Mouse (Mus musculus): ENCODE data around the gene C1ql4. TPM values are rescaled to one million over a fixed set of nuclear protein-coding genes. Genes with fewer than 3 reads are reported as not detected.
"Not testable (repeated sequence)": the region's sequence is repeated elsewhere in the genome, so short reads cannot be mapped to it uniquely, and the experiment has no call there.

The C1ql4 gene
- polyA plus RNA-seq, 1 experiment from 2014 or later: 0.15 TPM

DNA sequence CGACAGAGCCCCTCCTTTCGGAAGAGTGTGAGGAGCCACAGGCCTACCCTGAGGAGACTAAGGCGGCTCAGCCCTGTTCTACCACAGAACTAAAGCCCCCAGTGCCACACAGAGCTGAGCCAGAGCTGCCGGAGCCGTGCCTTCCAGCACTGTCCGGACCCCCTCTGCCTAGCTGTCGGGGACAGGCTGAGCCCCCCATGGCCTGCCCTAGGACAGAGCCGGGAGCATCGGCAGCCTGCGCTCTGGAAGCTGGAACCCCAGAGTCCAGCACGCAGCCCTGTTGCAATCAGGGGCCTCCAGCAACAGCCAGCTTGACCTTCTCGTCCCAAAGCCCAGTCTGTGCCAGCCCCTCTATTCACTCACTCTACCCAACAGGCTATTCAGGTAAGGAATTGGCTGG is 5.3 kb downstream of the C1ql4 start:
- no peak overlapping the region for H3K4me3 ChIP-seq
- peaks cover 54% of the 10 kb centered on the region for H3K27me3 ChIP-seq (ENCODE audit: low read depth, poor library complexity, severe bottlenecking)
- no peak for DNase-seq (ENCODE audit: low spot score)
- 93% methylated on average over 12 of the region's 12 CpGs for WGBS
- no peak overlapping the region for H3K27ac ChIP-seq
- peaks cover 26% of the 10 kb centered on the region for H3K4me1 ChIP-seq
- no peaks in the 10 kb centered on the region for H3K9me3 ChIP-seq (replicated peaks)
- peaks cover 67% of the 10 kb centered on the region for H3K36me3 ChIP-seq

GRCm38 (mm10) chr15:99079804-99080203 is 7.8 kb downstream of the C1ql4 start:
- DNase-seq (ENCODE audit: low spot score): no peak
- Histone ChIP-seq H3K27ac (no peak overlapping the region), H3K9me3 (replicated peaks) (no peaks in the 10 kb centered on the region), H3K27me3 (ENCODE audit: low read depth, poor library complexity, severe bottlenecking) (peaks cover 29% of the 10 kb centered on the region), H3K4me1 (peaks cover 37% of the 10 kb centered on the region), H3K4me3 (no peak overlapping the region), H3K36me3 (peaks cover 76% of the 10 kb centered on the region)
- 92% methylated on average over 3 of the region's 3 CpGs for WGBS

DNA sequence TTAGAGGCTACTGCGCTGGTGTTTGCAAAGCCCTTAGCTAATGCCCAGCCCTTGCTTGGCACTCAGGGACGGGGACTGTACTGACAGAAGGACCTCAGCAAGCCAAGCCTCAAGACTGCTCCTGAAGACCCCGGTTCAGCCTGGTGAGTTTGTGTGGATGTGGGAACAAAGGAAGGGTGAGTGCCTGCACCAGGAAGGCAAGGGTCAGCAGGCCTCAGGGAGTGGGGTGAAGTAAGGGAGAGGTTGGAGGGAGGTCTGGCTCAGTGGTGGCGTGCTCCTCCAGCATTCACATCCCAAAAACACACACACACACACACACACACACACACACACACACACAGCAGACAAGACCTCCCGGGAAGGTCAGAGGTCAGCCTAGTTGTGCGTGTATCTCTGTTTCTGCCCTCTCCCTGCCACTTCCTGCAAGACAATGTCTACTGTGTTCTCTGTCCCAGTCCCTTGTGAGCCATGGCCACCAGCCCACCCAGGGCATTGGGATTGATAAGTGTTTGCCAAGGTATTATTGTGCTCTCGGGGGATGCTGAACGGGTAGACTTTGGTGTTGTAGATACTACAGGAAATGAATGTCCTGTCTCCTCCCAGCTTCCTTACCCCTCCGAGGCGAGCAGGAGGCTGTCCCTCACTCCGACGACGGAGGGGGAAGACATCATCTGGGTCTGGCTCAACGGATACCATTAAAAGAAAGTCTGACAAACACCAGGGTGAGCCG is 9.3 kb downstream of the C1ql4 start:
- no peak overlapping the region for H3K27ac ChIP-seq
- H3K4me1 ChIP-seq: peaks cover 32% of the 10 kb centered on the region
- peak; percentile 26 for DNase-seq (ENCODE audit: low spot score)
- peaks cover 14% of the 10 kb centered on the region for H3K27me3 ChIP-seq (ENCODE audit: low read depth, poor library complexity, severe bottlenecking)
- no peak overlapping the region for H3K4me3 ChIP-seq
- peaks cover 70% of the 10 kb centered on the region for H3K36me3 ChIP-seq
- H3K9me3 ChIP-seq (replicated peaks): no peaks in the 10 kb centered on the region
- 84% methylated on average over 15 of the region's 15 CpGs for WGBS

DNA sequence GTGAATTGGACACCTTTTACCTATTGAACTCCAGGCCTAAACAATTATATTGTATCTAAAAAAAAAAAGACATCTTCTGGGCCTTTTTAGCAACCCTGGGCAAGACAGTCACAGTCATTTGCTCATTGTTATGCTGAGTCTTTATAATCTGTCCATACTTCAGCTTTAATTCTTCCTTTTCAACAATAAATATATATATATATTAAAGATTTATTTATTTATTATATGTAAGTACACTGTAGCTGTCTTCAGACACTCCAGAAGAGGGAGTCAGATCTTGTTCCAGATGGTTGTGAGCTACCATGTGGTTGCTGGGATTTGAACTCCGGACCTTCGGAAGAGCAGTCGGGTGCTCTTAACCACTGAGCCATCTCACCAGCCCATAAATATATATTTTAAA is 11.6 kb downstream of the C1ql4 start:
- H3K27ac ChIP-seq; H3K27me3 ChIP-seq (ENCODE audit: low read depth, poor library complexity, severe bottlenecking); H3K9me3 ChIP-seq (replicated peaks); DNase-seq (ENCODE audit: low spot score): not testable (repeated sequence)
- peaks cover 29% of the 10 kb centered on the region for H3K4me1 ChIP-seq
- 95% methylated on average over 3 of the region's 3 CpGs for WGBS
- H3K4me3 ChIP-seq: peak overlapping the region; percentile 73
- H3K36me3 ChIP-seq: peaks cover 46% of the 10 kb centered on the region

DNA sequence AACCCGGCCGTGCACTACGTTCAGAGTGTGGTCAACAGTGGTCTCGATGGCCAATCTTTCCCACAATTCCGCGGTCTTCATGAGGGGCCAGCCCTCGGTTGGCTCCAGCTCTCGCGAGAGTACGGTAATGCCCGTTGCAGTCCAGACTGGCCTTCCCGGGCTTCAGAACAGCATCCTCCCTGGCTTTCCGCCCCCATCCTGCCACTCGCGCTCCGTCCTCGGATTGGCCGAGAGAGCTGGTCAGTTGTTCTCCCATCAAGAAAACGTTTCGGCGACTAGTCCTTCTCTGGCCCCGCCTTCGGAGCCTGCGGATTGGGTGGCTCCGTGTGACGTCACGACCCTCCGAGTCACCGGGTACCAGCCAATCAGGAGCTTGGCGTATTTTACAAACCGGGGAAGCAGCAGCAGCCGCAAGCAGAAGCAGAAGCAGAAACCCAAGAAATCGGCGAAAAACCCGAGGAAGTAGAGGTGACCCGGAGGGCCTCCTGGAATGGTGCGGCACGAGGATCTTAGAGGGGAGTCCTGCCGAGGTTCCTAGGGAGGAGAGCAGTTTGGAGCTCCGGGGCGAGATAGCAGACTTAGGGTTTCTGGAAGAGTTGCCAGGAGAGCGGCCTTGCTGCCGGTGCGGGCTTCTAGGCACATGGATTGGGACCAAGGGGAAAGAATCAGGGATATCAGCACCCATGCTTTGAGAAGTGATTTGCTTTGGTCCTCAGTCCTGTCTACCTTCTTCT is 12.8 kb downstream of the C1ql4 start:
- Histone ChIP-seq H3K27me3 (ENCODE audit: low read depth, poor library complexity, severe bottlenecking) (no peaks in the 10 kb centered on the region), H3K4me3 (peak overlapping the region; percentile 73), H3K4me1 (peaks cover 29% of the 10 kb centered on the region), H3K36me3 (peaks cover 34% of the 10 kb centered on the region), H3K9me3 (replicated peaks) (no peaks in the 10 kb centered on the region), H3K27ac (peak overlapping the region; percentile 95)
- WGBS: under 1% methylated on average over 44 of the region's 44 CpGs
- DNase-seq (ENCODE audit: low spot score): peak; percentile 98

GRCm38 (mm10) chr15:99074019-99074599 is 13.5 kb downstream of the C1ql4 start, which contains the start of gene Troap:
Gene Troap (plus strand): TSS chr15:99074575.
- peak within 1 kb of the TSS; percentile 95 for H3K27ac ChIP-seq
- H3K36me3 ChIP-seq: peaks cover 27% of the 10 kb centered on the region
- 0 out of 2 replicates have a peak, but pooled peaks cover 4% of the 10 kb centered on the region for H3K27me3 ChIP-seq (ENCODE audit: low read depth, poor library complexity, severe bottlenecking)
- peak within 1 kb of the TSS; percentile 73 for H3K4me3 ChIP-seq
- H3K4me1 ChIP-seq: peaks cover 29% of the 10 kb centered on the region
- 21% methylated on average over 9 of the region's 9 CpGs for WGBS
- H3K9me3 ChIP-seq (replicated peaks): no peaks in the 10 kb centered on the region
- no peak for DNase-seq (ENCODE audit: low spot score)

- no peak overlapping the region for H3K4me3 ChIP-seq
- H3K36me3 ChIP-seq: peaks cover 6% of the 10 kb centered on the region
- H3K9me3 ChIP-seq (replicated peaks): no peaks in the 10 kb centered on the region
- peaks cover 14% of the 10 kb centered on the region for H3K4me1 ChIP-seq
- H3K27me3 ChIP-seq (ENCODE audit: low read depth, poor library complexity, severe bottlenecking): peaks cover 6% of the 10 kb centered on the region; the same call in 1 of the 2 replicates
- WGBS: 85% methylated on average over 1 of the region's 1 CpGs
- no peak for DNase-seq (ENCODE audit: low spot score)
- H3K27ac ChIP-seq: no peak overlapping the region
These were observed 15.6 kb downstream of the C1ql4 start for GRCm38 (mm10) chr15:99071988-99072387.

DNA sequence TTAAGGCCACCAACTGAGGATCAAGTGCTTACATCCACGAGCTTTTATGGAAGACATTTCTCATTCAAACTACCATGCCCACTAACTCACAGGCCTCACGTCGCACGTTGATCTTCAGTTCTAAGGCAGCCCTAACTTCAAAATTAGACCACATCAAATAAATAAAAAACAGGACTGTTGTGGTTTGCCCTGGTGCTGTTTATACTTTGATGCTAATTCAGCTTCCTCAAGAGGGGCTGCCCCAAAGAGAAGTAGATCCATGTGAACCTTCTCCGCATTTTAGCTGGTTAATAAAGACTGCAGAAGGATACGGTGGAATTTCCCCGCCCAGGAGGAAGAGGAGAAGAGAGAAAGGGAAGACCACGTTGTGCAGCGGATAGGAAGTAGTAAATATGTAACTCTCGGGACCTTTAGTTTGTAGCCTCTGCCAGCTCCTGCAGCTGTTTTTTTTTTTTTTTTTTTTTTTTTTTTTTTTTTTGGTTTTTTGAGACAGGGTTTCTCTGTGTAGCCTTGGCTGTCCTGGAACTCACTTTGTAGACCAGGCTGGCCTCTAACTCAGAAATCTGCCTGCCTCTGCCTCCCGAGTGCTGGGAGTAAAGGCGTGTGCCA is 22.0 kb downstream of the C1ql4 start:
- H3K9me3 ChIP-seq (replicated peaks): no peaks in the 10 kb centered on the region
- peaks cover 38% of the 10 kb centered on the region for H3K27me3 ChIP-seq (ENCODE audit: low read depth, poor library complexity, severe bottlenecking)
- no peak overlapping the region for H3K27ac ChIP-seq
- H3K4me1 ChIP-seq: no peaks in the 10 kb centered on the region
- 85% methylated on average over 12 of the region's 12 CpGs for WGBS
- no peaks in the 10 kb centered on the region for H3K36me3 ChIP-seq
- no peak overlapping the region for H3K4me3 ChIP-seq
- DNase-seq (ENCODE audit: low spot score): no peak

DNA sequence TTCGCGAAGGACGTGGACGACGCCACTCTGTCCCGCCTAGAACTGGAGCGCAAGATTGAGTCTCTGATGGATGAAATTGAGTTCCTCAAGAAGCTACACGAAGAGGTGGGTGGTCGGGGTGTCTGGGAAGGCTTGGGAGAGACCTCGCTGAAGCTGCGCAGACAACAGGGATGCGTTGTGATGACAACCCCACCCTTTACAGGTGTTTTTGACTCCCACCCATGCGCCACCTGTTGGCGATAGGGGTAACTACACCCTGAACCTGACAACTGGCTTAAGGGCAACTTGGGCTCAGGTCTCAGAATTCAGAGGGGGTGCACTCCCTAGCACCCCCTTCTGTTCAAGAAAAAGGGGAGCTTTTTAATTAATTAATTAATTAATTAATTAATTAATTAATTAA is 31.3 kb downstream of the C1ql4 start:
- no peaks in the 10 kb centered on the region for H3K36me3 ChIP-seq
- no peak overlapping the region for H3K27ac ChIP-seq
- DNase-seq (ENCODE audit: low spot score): peak; percentile 66
- H3K9me3 ChIP-seq (replicated peaks): no peaks in the 10 kb centered on the region
- peak overlapping the region; percentile 49; the same call in 1 of the 2 replicates for H3K4me3 ChIP-seq
- peaks cover 96% of the 10 kb centered on the region for H3K27me3 ChIP-seq (ENCODE audit: low read depth, poor library complexity, severe bottlenecking)
- peaks cover 37% of the 10 kb centered on the region for H3K4me1 ChIP-seq
- 8% methylated on average over 14 of the region's 14 CpGs for WGBS

DNA sequence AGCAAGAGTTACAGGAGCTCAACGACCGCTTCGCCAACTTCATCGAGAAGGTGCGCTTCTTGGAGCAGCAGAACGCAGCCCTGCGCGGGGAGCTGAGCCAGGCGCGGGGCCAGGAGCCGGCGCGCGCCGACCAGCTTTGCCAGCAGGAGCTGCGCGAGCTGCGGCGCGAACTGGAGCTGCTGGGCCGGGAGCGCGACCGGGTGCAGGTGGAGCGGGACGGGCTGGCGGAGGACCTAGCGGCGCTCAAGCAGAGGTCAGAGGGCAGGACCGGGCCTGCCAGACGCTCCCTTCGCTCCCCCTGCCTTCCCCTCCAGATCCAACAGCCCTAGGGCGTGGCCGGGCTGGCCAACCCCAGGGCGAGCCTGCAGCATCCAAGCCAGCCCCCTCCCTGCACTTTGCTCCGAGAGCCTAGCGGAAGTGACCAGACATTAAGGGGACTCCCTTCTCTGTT is 32.1 kb downstream of the C1ql4 start:
- Histone ChIP-seq H3K27ac (0 out of 2 replicates have a peak overlapping the region, but pooled peaks have one; percentile 30), H3K27me3 (ENCODE audit: low read depth, poor library complexity, severe bottlenecking) (peaks cover 99% of the 10 kb centered on the region), H3K4me3 (peak overlapping the region; percentile 49), H3K4me1 (peaks cover 37% of the 10 kb centered on the region), H3K9me3 (replicated peaks) (no peaks in the 10 kb centered on the region), H3K36me3 (no peaks in the 10 kb centered on the region)
- under 1% methylated on average over 37 of the region's 37 CpGs for WGBS
- peak; percentile 65 for DNase-seq (ENCODE audit: low spot score)

- 3% methylated on average over 30 of the region's 30 CpGs for WGBS
- Histone ChIP-seq H3K9me3 (replicated peaks) (no peaks in the 10 kb centered on the region), H3K4me1 (peaks cover 37% of the 10 kb centered on the region), H3K4me3 (peak within 1 kb of the TSS; percentile 49), H3K27ac (0 out of 2 replicates have a peak within 1 kb of the TSS, but pooled peaks have one; percentile 30), H3K36me3 (no peaks in the 10 kb centered on the region), H3K27me3 (ENCODE audit: low read depth, poor library complexity, severe bottlenecking) (peaks cover 99% of the 10 kb centered on the region)
- no peak for DNase-seq (ENCODE audit: low spot score)
These were observed 32.6 kb downstream of the C1ql4 start, which contains the start of gene Prph for GRCm38 (mm10) chr15:99055040-99055439. Gene Prph (plus strand): TSS chr15:99055174.

GRCm38 (mm10) chr15:99053373-99053772 is 34.2 kb downstream of the C1ql4 start:
- peaks cover 37% of the 10 kb centered on the region for H3K4me1 ChIP-seq
- H3K4me3 ChIP-seq: peak overlapping the region; percentile 14; the same call in 1 of the 2 replicates
- WGBS: 3% methylated on average over 9 of the region's 9 CpGs
- H3K27ac ChIP-seq: no peak overlapping the region
- no peaks in the 10 kb centered on the region for H3K9me3 ChIP-seq (replicated peaks)
- peaks cover 86% of the 10 kb centered on the region for H3K27me3 ChIP-seq (ENCODE audit: low read depth, poor library complexity, severe bottlenecking)
- H3K36me3 ChIP-seq: no peaks in the 10 kb centered on the region
- DNase-seq (ENCODE audit: low spot score): no peak
